Mouse (Mus musculus) left cerebral cortex, postnatal 14 days (tissue): Measurements from ENCODE around the gene Gm10439. TPM values are rescaled to one million over a fixed set of nuclear protein-coding genes. Genes with fewer than 3 reads are reported as not detected.
"Not testable (repeated sequence)": the region's sequence is repeated elsewhere in the genome, so short reads cannot be mapped to it uniquely, and the experiment has no call there.

Experiments used
- DNase-seq, 2 experiments: peaks; one replicate each; pipeline ENCODE4 v3.0.0; 2021 to 2022; ENCODE audit warnings: low spot score in 2 of 2, mixed read lengths in 1 of 2
- intact Hi-C: fragments of 180-260 bp; cut with DNase I; formaldehyde crosslinking; loops from one replicate; pipeline ENCODE4 v1.15.1; 2025
- long read RNA-seq, 2 experiments: library from polyadenylated mRNA; stranded (forward); transcript quantifications; one replicate each; pipeline ENCODE4 v2.0.0; 2021
- total RNA-seq, 2 experiments: library from RNA; stranded (reverse); gene quantifications; 2 replicates each; pipeline ENCODE4 v1.2.3; 2021

The Gm10439 gene
- total RNA-seq = not detected
- long read RNA-seq, experiment 1 = 0 reads
- long read RNA-seq, experiment 2 = 0 reads

DNA sequence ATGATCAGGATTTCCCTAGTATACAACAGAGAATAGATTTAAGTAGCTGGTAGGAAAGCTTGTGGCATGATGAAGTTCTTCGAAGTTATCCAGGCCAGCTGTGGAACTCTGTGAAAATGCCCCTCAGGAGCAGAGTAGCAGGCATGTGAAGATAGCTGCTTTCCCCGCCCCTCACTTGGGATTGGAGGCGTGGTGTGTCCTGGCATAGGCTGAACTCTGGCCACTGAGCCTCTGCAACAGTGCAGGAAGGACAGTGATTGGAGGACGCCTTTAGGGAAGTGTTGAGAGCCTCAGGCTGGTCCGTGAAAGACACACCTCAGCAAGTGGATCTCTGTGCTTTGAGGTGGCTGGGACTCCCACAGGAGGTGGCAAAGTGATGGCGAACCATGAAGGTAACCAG, at the start of gene Gm10439:
TSS of gene Gm10439 (plus strand) at position 301 of the 400 bp plus-strand sequence.
- DNase-seq, intact Hi-C loops: not testable (repeated sequence)

Other genes with a start within 250 kb of the Gm10439 start
- not detected for gene Gm15085, start 147.0 kb upstream of the Gm10439 start, total RNA-seq
- not detected for gene Gm15097, start 189.9 kb downstream of the Gm10439 start, total RNA-seq